Mouse (Mus musculus) spleen, embryonic (tissue): ENCODE results near the gene Sat2.

Experiments
- CTCF ChIA-PET: fragments of 350-600 bp; sonication (Branson Sonifier 250); formaldehyde crosslinking; loops from one replicate; lab custom pipeline; 2022; lab: Charles Lee

Sat2 gene

GRCm38 (mm10) chr11:69665961-69666664 is 44.3 kb downstream of the Sat2 start, which contains the start of gene Cd68:
Cd68 (minus strand) TSS chr11:69666153.
- CTCF ChIA-PET: interaction anchor here (0.6 kb wide), 1 partner anchor 14 kb away, joined by 3 read pairs; no protein-coding TSS in a partner anchor

- CTCF ChIA-PET: interaction anchor here (0.6 kb wide), 1 partner anchor 13 kb away, joined by 3 read pairs; no protein-coding TSS in a partner anchor
These were observed 44.8 kb downstream of the Sat2 start for GRCm38 (mm10) chr11:69666665-69667005.

GRCm38 (mm10) chr11:69670786-69671725 is 49.2 kb downstream of the Sat2 start:
- CTCF ChIA-PET: no interaction called here

GRCm38 (mm10) chr11:69671726-69672124 is 49.9 kb downstream of the Sat2 start:
- CTCF ChIA-PET: interaction anchor here (0.7 kb wide), 1 partner anchor 80 kb away, joined by 3 read pairs; no protein-coding TSS in a partner anchor

- CTCF ChIA-PET: interaction anchor here (0.7 kb wide), 1 partner anchor 79 kb away, joined by 3 read pairs; no protein-coding TSS in a partner anchor
These were observed 50.4 kb downstream of the Sat2 start, which contains the start of gene Eif4a1 for GRCm38 (mm10) chr11:69672211-69672706. Eif4a1 (minus strand) TSS chr11:69672423.
